Mouse (Mus musculus) forelimb bud, embryonic 11.5 days (tissue): ENCODE results near the gene Gm49396.
A peak's percentile ranks its signal among the peaks of the same experiment; 100 is the strongest.

ENCODE experiments used
- DNase-seq: peaks from one replicate; pipeline ENCODE4 v3.0.0-alpha.2; 2012; ENCODE audit warnings: low read depth, low spot score

Gene Gm49396

GRCm38 (mm10) chr7:30586455-30587020, 23.4 kb downstream of the Gm49396 start:
- no peak for DNase-seq

- peak; percentile 2 for DNase-seq
These were observed 24.9 kb downstream of the Gm49396 start for GRCm38 (mm10) chr7:30587842-30588667.

GRCm38 (mm10) chr7:30588676-30589434, 25.7 kb downstream of the Gm49396 start, which contains the start of gene Kmt2b:
Gene Kmt2b (minus strand): TSS chr7:30588726.
- DNase-seq: peak; percentile 98

- DNase-seq: peak; percentile 85
These were observed 26.5 kb downstream of the Gm49396 start for GRCm38 (mm10) chr7:30589435-30590301.

DNA sequence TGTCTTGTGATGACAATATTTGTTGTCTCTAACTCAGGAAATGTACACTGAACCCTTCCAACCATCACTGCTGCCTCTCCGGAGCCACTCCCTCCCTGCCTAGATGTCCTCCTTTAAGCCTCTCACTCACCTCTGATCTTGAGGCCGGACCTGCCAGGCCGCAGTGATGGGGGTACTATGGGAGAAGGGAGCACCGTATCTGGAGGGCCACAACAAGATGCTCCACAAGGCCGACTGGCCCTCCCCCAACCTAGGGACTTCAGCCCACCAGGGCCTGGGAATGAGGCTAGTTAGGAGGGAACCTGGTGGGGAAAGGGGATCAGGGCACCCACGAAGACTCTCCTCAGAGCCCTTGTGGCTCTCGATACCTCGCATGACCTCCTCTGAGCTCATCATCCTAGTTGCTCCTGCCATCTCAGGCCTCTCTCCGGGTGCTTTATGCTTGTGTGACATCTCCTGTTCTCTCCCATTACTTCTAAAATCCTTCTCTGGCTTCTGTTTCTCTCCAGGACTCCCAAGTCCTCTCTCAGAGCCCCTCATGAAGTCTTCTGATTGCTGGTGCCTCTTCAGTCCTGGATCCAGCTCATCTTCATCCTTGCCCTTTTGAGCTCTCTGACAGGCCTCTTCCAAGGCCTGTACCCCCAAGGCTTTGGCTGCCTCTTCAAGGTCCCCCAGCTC, 27.9 kb downstream of the Gm49396 start:
- no peak for DNase-seq

DNA sequence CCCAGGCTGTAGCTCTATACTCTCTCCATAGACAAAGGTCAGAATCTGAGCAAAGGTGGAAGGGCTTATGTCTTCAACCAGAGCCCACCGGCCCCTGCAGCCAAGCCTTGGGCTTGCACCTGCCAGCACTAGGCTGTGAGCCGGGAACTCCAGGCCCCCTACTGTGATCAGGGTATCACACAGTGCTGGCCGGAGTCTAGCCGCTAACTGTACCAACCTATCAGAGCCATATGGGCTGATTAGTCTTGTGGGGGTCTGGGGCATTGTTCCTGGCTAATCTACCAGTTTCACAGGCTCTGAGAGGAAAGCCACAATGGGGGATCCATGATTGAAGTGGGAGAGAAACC, 28.4 kb downstream of the Gm49396 start:
- no peak for DNase-seq

GRCm38 (mm10) chr7:30592772-30593423, 29.8 kb downstream of the Gm49396 start:
- DNase-seq: no peak

- no peak for DNase-seq
These were observed 30.7 kb downstream of the Gm49396 start for GRCm38 (mm10) chr7:30593579-30594509.

- no peak for DNase-seq
These were observed 31.4 kb downstream of the Gm49396 start for GRCm38 (mm10) chr7:30594510-30595024.

- DNase-seq: no peak
These were observed 32.9 kb downstream of the Gm49396 start for GRCm38 (mm10) chr7:30596093-30596492.

GRCm38 (mm10) chr7:30596811-30597210, 33.7 kb downstream of the Gm49396 start:
- DNase-seq: no peak

DNA sequence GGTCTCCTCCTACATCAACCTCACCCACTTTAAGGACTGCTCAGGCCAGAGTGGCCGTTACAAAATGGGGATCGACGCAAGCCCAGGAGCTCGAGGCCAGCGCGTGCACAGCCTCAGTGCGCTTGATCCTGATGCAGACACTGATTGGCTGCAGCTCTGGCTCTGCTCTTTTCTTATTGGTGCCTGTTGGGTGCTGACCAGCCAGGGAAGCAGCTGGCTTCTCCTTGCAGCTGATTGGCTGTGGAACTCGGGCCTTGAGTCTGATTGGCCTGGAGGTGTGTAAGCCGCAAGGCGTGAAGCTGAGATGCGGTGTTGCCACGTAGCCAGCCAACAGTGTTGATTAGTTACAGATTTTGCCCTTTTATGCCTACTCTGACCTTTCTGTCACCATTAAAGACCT, 35.6 kb downstream of the Gm49396 start, which contains the start of gene Zbtb32:
Gene Zbtb32, minus strand, starts transcription at position 124 of the 400 bp plus-strand sequence.
- no peak for DNase-seq

DNA sequence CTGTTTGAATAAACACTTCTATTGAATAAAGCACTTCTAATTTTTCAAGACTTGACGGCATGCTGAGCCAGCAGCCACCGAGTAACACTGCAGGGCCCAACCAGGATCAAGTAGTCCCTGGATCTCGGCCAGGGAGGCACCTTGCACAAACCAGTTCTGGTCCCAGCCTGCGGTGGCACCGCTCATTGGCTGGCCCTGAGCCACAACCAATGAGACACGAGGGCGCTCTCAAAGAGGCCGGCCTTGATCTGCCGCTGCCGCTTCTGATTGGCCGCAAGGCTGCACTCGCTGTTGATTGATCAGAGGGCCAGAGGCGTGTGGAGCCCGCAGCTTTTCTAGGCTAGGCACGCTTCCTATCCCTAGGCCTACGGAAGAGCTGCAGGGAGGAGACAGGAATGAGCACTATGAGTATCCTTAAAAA, 36.8 kb downstream of the Gm49396 start:
- DNase-seq: peak; percentile 74

DNA sequence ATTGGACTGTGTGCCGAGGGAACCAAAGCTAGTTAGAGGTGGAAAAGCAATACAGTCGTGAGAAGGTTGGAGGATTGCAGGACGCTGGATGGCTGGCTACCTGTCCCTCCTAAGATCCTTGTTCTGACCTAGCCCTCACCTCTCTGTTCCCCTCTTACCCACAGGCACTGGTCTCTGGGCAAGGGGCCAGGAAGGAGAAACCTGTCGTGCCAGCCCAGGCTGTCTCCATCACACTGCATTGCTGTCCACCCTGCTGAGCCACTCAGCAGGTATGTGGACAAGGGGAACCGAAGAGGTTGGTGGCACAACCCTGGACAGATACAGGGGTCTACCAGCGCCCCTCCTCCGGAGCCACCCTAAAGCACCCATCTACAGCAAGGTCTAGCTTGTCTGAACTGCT, 37.5 kb downstream of the Gm49396 start:
- DNase-seq: no peak

DNA sequence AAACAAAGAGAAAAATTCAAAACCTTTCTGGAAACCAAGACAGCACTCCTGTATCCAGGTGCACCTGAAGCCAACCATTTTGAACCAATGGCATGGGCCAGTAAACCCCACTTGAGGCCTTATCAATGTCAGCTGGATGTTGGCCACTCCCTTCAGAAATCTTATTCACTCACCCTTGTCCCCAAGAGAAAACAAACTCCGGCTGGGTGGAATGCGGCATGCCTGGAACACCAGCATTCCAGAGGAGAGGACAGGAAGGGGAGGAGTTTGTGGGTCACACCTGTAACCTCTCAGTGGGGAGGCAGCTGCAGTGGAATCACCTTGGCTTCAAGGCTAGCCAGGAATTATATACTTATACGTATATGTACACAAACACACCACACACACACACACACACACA, 39.4 kb downstream of the Gm49396 start:
- DNase-seq: peak; percentile 46

DNA sequence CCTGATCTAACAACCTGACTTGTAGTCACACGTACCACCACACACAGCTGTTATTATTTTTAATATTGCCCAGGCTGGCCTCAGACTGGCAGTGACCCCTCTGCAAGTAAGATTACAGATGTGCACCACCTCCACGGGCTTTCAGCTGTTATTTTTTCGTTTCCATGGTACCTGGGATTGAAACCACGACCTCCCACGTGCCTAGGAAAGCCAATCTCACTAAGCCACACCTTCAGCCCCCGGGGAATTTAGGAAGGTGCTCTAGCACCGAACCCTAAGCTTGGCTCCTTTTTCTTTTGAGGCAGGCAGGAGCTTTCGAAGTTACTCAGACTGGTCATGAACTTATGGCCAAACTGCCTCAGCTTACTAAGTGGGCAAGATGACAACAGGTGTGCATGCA, 41.3 kb downstream of the Gm49396 start:
- no peak for DNase-seq

DNA sequence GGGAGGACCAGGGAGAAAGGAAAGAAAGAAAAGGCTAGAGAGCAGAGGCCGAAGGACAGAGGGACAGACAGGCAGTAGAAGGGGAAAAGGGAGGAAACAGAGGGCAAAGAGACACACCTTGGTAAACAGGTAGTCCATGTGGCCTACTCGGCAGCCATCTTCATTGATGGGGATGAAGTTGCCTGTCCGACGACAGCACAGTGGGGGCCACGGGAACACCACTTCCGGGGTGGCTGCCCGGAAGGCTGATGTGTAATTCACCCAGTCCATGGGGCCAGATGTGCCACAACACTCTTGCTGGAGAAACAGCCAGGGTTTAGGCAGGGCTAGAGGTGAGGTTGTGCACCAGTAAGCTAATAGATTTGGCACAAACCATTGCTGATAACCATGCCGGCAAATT, 41.8 kb downstream of the Gm49396 start:
- no peak for DNase-seq

DNA sequence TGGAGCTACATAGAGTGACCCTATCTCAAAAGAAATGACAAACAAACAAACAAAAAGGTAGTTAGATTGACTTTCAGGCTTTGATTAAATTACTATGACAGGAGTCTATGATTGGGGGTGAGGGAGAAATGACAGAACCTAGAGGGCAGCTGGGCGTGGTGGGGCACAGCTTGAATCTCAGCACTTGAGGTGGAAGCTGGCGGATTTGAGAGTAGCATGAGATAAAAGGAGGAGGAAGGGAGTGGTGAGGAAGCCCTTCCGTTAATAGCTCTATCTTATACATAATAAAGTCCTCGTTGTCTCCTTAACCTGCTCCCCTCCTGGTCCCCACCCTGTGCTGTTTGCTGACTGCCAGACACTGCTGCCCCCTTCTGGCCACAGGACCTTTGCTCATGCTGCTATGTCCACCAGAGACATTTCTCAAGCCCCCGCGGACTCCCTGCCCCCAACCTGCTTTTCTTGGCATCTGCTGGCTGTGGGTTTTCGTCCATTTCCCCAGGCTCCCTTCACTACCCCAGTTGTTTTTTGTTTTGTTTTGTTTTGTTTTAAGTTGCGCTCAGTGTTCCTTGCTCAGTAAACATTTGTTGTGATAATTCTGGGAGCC, 44.7 kb downstream of the Gm49396 start:
- DNase-seq: peak; percentile 56

GRCm38 (mm10) chr7:30608476-30608875, 45.3 kb downstream of the Gm49396 start:
- DNase-seq: no peak
